Mouse (Mus musculus): ENCODE measurements around the gene Sept11.

- TF ChIP-seq CTCF (IDR thresholded peaks at IDR 0.05; ENCODE audit: control insufficient read depth, insufficient read depth, insufficient read length) = no peak
- no peak for TF ChIP-seq MYOG (IDR thresholded peaks at IDR 0.05; ENCODE audit: control insufficient read depth, extremely low read depth, insufficient read length)
- no peak for TF ChIP-seq MYOD1 (IDR thresholded peaks at IDR 0.05; ENCODE audit: control insufficient read depth, insufficient read length, low read depth)
- TF ChIP-seq CEBPB (IDR thresholded peaks at IDR 0.05; ENCODE audit: low read depth) = no peak
- no peak for TF ChIP-seq FOSL1 (IDR thresholded peaks at IDR 0.05; ENCODE audit: insufficient read depth, low read length, poor library complexity, severe bottlenecking)
- peak; percentile 76 for TF ChIP-seq MAX (IDR thresholded peaks at IDR 0.05)
These were observed 113.1 kb downstream of the Sept11 start, which contains the start of the genes Ccni and 2010109A12Rik for GRCm38 (mm10) chr5:93206109-93207005.
